Mouse (Mus musculus) urinary bladder, postnatal 14 days (tissue): ENCODE measurements around the gene Ptprn2.
A peak's percentile ranks its signal among the peaks of the same experiment; 100 is the strongest.

Experiments used
- DNase-seq: peaks from one replicate; pipeline ENCODE4 v3.0.0; 2021; ENCODE audit warnings: low spot score

Gene Ptprn2

GRCm38 (mm10) chr12:116976981-116977380 lies 491.5 kb downstream of the Ptprn2 start:
- DNase-seq = no peak

GRCm38 (mm10) chr12:116978201-116978600 lies 492.7 kb downstream of the Ptprn2 start:
- DNase-seq = no peak

GRCm38 (mm10) chr12:116981315-116981714 lies 495.8 kb downstream of the Ptprn2 start:
- no peak for DNase-seq

- DNase-seq = no peak
Observed at GRCm38 (mm10) chr12:116989144-116989543, 503.6 kb downstream of the Ptprn2 start.

GRCm38 (mm10) chr12:117001546-117002148 lies 516.1 kb downstream of the Ptprn2 start:
- DNase-seq = no peak

GRCm38 (mm10) chr12:117016753-117017595 lies 531.5 kb downstream of the Ptprn2 start:
- no peak for DNase-seq

- no peak for DNase-seq
Observed at GRCm38 (mm10) chr12:117017912-117018311, 532.4 kb downstream of the Ptprn2 start.

GRCm38 (mm10) chr12:117023235-117023634 lies 537.7 kb downstream of the Ptprn2 start:
- DNase-seq = no peak

GRCm38 (mm10) chr12:117024916-117025315 lies 539.4 kb downstream of the Ptprn2 start:
- no peak for DNase-seq

- no peak for DNase-seq
Observed at GRCm38 (mm10) chr12:117025676-117026075, 540.2 kb downstream of the Ptprn2 start.

- no peak for DNase-seq
Observed at GRCm38 (mm10) chr12:117027351-117027750, 541.8 kb downstream of the Ptprn2 start.

- no peak for DNase-seq
Observed at GRCm38 (mm10) chr12:117028333-117028961, 542.9 kb downstream of the Ptprn2 start.

- DNase-seq = no peak
Observed at GRCm38 (mm10) chr12:117033172-117033571, 547.7 kb downstream of the Ptprn2 start.

GRCm38 (mm10) chr12:117034506-117034905 lies 549.0 kb downstream of the Ptprn2 start:
- no peak for DNase-seq

GRCm38 (mm10) chr12:117035243-117035642 lies 549.7 kb downstream of the Ptprn2 start:
- peak; percentile 54 for DNase-seq

GRCm38 (mm10) chr12:117039411-117039810 lies 553.9 kb downstream of the Ptprn2 start:
- DNase-seq = no peak

GRCm38 (mm10) chr12:117041409-117041808 lies 555.9 kb downstream of the Ptprn2 start:
- no peak for DNase-seq

GRCm38 (mm10) chr12:117042706-117043105 lies 557.2 kb downstream of the Ptprn2 start:
- no peak for DNase-seq

- no peak for DNase-seq
Observed at GRCm38 (mm10) chr12:117047384-117048251, 562.1 kb downstream of the Ptprn2 start.

GRCm38 (mm10) chr12:117049829-117050228 lies 564.3 kb downstream of the Ptprn2 start:
- no peak for DNase-seq

GRCm38 (mm10) chr12:117053223-117053850 lies 567.8 kb downstream of the Ptprn2 start:
- DNase-seq = no peak
